Mouse (Mus musculus): ENCODE results near the gene Srf.
"Not testable (repeated sequence)": the region's sequence is repeated elsewhere in the genome, so short reads cannot be mapped to it uniquely, and the experiment has no call there.

Gene Srf

GRCm38 (mm10) chr17:46586327-46586726, 30.4 kb upstream of the Srf start:
- H3K27me3 ChIP-seq (ENCODE audit: control insufficient read depth, insufficient read depth, low read length, poor library complexity, severe bottlenecking), result no peaks in the 10 kb centered on the region
- no peak for DNase-seq (ENCODE audit: low read depth, low spot score)

GRCm38 (mm10) chr17:46578650-46579049, 22.7 kb upstream of the Srf start:
- no peaks in the 10 kb centered on the region for H3K36me3 ChIP-seq (ENCODE audit: control insufficient read depth, insufficient read depth, low read length, poor library complexity, severe bottlenecking)
- no peaks in the 10 kb centered on the region for H3K27me3 ChIP-seq (ENCODE audit: control insufficient read depth, insufficient read depth, low read length, poor library complexity, severe bottlenecking)
- no peak for DNase-seq (ENCODE audit: low read depth, low spot score)

More at GRCm38 (mm10) chr17:46586327-46586726, 30.4 kb upstream of the Srf start:
- no peaks in the 10 kb centered on the region for H3K36me3 ChIP-seq (ENCODE audit: control insufficient read depth, insufficient read depth, low read length, poor library complexity, severe bottlenecking)

GRCm38 (mm10) chr17:46576070-46576469, 20.1 kb upstream of the Srf start:
- Histone ChIP-seq H3K36me3 (ENCODE audit: control insufficient read depth, insufficient read depth, low read length, poor library complexity, severe bottlenecking) (no peaks in the 10 kb centered on the region), H3K27me3 (ENCODE audit: control insufficient read depth, insufficient read depth, low read length, poor library complexity, severe bottlenecking) (no peaks in the 10 kb centered on the region)
- peak; percentile 42 for DNase-seq (ENCODE audit: low read depth, low spot score)

GRCm38 (mm10) chr17:46574535-46574934, 18.6 kb upstream of the Srf start:
- H3K36me3 ChIP-seq (ENCODE audit: control insufficient read depth, insufficient read depth, low read length, poor library complexity, severe bottlenecking), result no peaks in the 10 kb centered on the region
- no peak for DNase-seq (ENCODE audit: low read depth, low spot score)
- no peaks in the 10 kb centered on the region for H3K27me3 ChIP-seq (ENCODE audit: control insufficient read depth, insufficient read depth, low read length, poor library complexity, severe bottlenecking)

GRCm38 (mm10) chr17:46571005-46571404, 15.0 kb upstream of the Srf start:
- H3K36me3 ChIP-seq (ENCODE audit: control insufficient read depth, insufficient read depth, low read length, poor library complexity, severe bottlenecking), result no peaks in the 10 kb centered on the region
- no peaks in the 10 kb centered on the region for H3K27me3 ChIP-seq (ENCODE audit: control insufficient read depth, insufficient read depth, low read length, poor library complexity, severe bottlenecking)
- no peak for DNase-seq (ENCODE audit: low read depth, low spot score)

- no peaks in the 10 kb centered on the region for H3K36me3 ChIP-seq (ENCODE audit: control insufficient read depth, insufficient read depth, low read length, poor library complexity, severe bottlenecking)
- H3K27me3 ChIP-seq (ENCODE audit: control insufficient read depth, insufficient read depth, low read length, poor library complexity, severe bottlenecking), result no peaks in the 10 kb centered on the region
- no peak for DNase-seq (ENCODE audit: low read depth, low spot score)
Measured at GRCm38 (mm10) chr17:46559146-46559545, 3.2 kb upstream of the Srf start.

GRCm38 (mm10) chr17:46558151-46558550, 2.2 kb upstream of the Srf start:
- H3K36me3 ChIP-seq (ENCODE audit: control insufficient read depth, insufficient read depth, low read length, poor library complexity, severe bottlenecking), result no peaks in the 10 kb centered on the region
- H3K27me3 ChIP-seq (ENCODE audit: control insufficient read depth, insufficient read depth, low read length, poor library complexity, severe bottlenecking), result no peaks in the 10 kb centered on the region
- no peak for DNase-seq (ENCODE audit: low read depth, low spot score)

DNA sequence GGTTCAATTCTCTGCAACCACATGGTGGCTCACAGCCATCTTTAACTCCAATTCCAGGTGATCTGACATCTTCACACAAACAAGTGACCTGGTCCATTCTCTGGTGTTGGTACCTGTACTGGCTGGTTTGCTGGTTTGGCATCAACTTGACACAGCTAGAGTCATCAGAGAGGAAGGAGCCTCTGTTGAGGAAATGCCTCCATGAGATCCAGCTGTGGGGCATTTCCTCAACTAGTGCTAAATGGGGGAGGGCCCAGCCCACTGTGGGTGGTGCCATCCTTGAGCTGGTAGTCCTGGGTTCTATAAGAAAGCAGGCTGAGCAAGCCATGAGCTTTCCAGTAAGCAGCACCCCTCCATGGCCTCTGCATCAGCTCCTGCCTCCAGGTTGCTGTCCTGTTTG, 1.3 kb upstream of the Srf start:
- not testable (repeated sequence) for H3K27me3 ChIP-seq (ENCODE audit: control insufficient read depth, insufficient read depth, low read length, poor library complexity, severe bottlenecking); H3K36me3 ChIP-seq (ENCODE audit: control insufficient read depth, insufficient read depth, low read length, poor library complexity, severe bottlenecking); DNase-seq (ENCODE audit: low read depth, low spot score)

GRCm38 (mm10) chr17:46556584-46556945, 590 bp upstream of the Srf start:
- no peaks in the 10 kb centered on the region for H3K27me3 ChIP-seq (ENCODE audit: control insufficient read depth, insufficient read depth, low read length, poor library complexity, severe bottlenecking)
- no peaks in the 10 kb centered on the region for H3K36me3 ChIP-seq (ENCODE audit: control insufficient read depth, insufficient read depth, low read length, poor library complexity, severe bottlenecking)
- DNase-seq (ENCODE audit: low read depth, low spot score), result peak; percentile 36

- no peaks in the 10 kb centered on the region for H3K27me3 ChIP-seq (ENCODE audit: control insufficient read depth, insufficient read depth, low read length, poor library complexity, severe bottlenecking)
- DNase-seq (ENCODE audit: low read depth, low spot score), result peak; percentile 39
- H3K36me3 ChIP-seq (ENCODE audit: control insufficient read depth, insufficient read depth, low read length, poor library complexity, severe bottlenecking), result no peaks in the 10 kb centered on the region; the same call in 1 of the 2 replicates
Measured at GRCm38 (mm10) chr17:46554977-46555672, 850 bp downstream of the Srf start.

DNA sequence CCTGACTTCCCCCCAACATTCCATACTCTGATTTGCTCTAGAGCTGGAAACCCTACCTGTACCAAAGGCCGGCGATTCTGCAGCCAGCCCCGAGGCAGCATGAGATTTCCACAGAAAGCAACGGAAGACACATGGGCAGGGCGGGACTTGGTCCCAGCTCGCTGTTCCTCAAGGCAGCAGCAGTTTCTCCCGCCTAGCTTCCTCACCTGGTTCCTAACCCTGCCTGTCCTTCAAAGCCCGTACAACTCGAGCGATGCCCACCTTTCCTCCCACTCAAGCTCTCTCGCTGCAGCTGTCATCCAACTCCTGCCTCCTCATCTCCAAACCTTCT, 1.4 kb downstream of the Srf start:
- DNase-seq (ENCODE audit: low read depth, low spot score), result peak; percentile 8
- Histone ChIP-seq H3K27me3 (ENCODE audit: control insufficient read depth, insufficient read depth, low read length, poor library complexity, severe bottlenecking) (no peaks in the 10 kb centered on the region), H3K36me3 (ENCODE audit: control insufficient read depth, insufficient read depth, low read length, poor library complexity, severe bottlenecking) (no peaks in the 10 kb centered on the region; the same call in 1 of the 2 replicates)

- no peak for DNase-seq (ENCODE audit: low read depth, low spot score)
- no peaks in the 10 kb centered on the region for H3K27me3 ChIP-seq (ENCODE audit: control insufficient read depth, insufficient read depth, low read length, poor library complexity, severe bottlenecking)
Measured at GRCm38 (mm10) chr17:46553926-46554325, 2.0 kb downstream of the Srf start.

GRCm38 (mm10) chr17:46553469-46553868, 2.5 kb downstream of the Srf start:
- DNase-seq (ENCODE audit: low read depth, low spot score), result no peak
- Histone ChIP-seq H3K27me3 (ENCODE audit: control insufficient read depth, insufficient read depth, low read length, poor library complexity, severe bottlenecking) (no peaks in the 10 kb centered on the region), H3K36me3 (ENCODE audit: control insufficient read depth, insufficient read depth, low read length, poor library complexity, severe bottlenecking) (no peaks in the 10 kb centered on the region; the same call in 1 of the 2 replicates)

More at GRCm38 (mm10) chr17:46553926-46554325, 2.0 kb downstream of the Srf start:
- no peaks in the 10 kb centered on the region; the same call in 1 of the 2 replicates for H3K36me3 ChIP-seq (ENCODE audit: control insufficient read depth, insufficient read depth, low read length, poor library complexity, severe bottlenecking)

DNA sequence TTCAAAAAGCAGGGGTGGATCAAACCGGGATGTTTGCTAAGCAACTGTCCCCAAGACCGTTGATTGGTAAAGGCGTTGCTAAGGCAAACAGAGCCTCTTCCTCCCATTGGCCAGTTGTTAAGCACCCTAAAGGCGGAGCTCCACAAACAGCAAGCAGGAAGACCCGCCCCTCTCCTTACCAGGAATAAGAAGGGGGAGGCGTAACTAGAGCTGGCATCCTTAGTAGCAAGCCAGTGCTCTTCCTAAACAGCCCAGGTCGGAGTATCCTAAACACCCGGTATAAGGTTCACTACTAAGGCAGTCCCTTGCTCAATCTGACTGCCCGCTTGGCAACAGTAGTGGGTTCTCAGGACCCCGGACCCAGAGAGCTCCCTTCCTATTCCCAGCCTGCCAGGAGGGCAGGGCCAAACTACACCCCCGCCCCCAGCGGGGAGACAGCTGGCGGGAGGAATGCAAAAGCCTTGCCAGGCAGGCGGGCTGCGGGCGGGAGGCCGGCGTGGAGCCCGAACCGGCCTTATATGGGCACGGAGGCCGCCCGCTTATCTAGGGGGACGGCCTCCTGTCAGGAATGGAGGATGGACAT, 3.0 kb downstream of the Srf start:
- peak; percentile 51 for DNase-seq (ENCODE audit: low read depth, low spot score)
- Histone ChIP-seq H3K27me3 (ENCODE audit: control insufficient read depth, insufficient read depth, low read length, poor library complexity, severe bottlenecking) (no peaks in the 10 kb centered on the region), H3K36me3 (ENCODE audit: control insufficient read depth, insufficient read depth, low read length, poor library complexity, severe bottlenecking) (no peaks in the 10 kb centered on the region; the same call in 1 of the 2 replicates)

- no peaks in the 10 kb centered on the region for H3K27me3 ChIP-seq (ENCODE audit: control insufficient read depth, insufficient read depth, low read length, poor library complexity, severe bottlenecking)
- no peaks in the 10 kb centered on the region; the same call in 1 of the 2 replicates for H3K36me3 ChIP-seq (ENCODE audit: control insufficient read depth, insufficient read depth, low read length, poor library complexity, severe bottlenecking)
- DNase-seq (ENCODE audit: low read depth, low spot score), result no peak
Measured at GRCm38 (mm10) chr17:46552151-46552550, 3.8 kb downstream of the Srf start.

All from splenic B cell, adult 2 months (primary cell).